Mouse (Mus musculus): Measurements from ENCODE around the gene Samd3. TPM values are rescaled to one million over a fixed set of nuclear protein-coding genes. Genes with fewer than 3 reads are reported as not detected.

Gene Samd3
- 0.14 TPM in 1 of 2 replicates, not detected in the other for polyA plus RNA-seq (2015; fragmentation: Nextera tagmentation; extraction: Ambion mirVana)

DNA sequence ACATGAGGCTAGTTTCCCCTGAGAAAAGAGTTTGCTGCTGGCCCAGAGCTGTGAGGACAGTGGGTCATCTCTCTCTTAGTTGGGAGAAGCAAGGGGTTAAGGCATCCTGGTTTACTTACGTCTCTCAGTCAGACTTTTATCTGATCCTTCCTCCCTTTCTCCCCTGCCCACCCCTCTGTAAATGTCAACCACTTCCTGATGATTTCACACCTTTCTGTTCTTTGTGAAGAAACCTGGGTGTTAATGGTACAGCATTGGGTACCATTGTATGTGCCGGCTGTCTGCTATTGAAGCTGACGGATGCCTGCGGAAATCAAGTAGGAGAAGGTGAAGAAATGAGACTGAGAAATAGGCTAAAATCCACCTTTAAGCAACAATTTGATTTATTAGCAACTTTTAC lies at the start of gene Samd3:
Samd3 (plus strand) TSS at position 220 of the 400 bp plus-strand sequence.
- H3K9me3 ChIP-seq (ENCODE audit: low read length) = no peaks in the 10 kb centered on the region
- no peaks in the 10 kb centered on the region for H3K27me3 ChIP-seq (ENCODE audit: insufficient read depth, low read length)
- no peak within 1 kb of the TSS for H3K27ac ChIP-seq (ENCODE audit: low read depth)
- H3K4me2 ChIP-seq (ENCODE audit: low read depth, low read length) = no peak within 1 kb of the TSS
- H3K4me1 ChIP-seq (ENCODE audit: insufficient read depth) = no peaks in the 10 kb centered on the region
- ATAC-seq = no peak
- TF ChIP-seq CTCF (IDR thresholded peaks at IDR 0.05; ENCODE audit: low read depth) (no peak), EP300 (IDR thresholded peaks at IDR 0.05; ENCODE audit: low read depth) (no peak)
- no peaks in the 10 kb centered on the region for H3K36me3 ChIP-seq (replicated peaks; ENCODE audit: insufficient read depth, low read length)
- 42% methylated on average over 4 of the region's 4 CpGs for WGBS (ENCODE audit: insufficient replicate concordance)
- no peak for DNase-seq
- H3K4me3 ChIP-seq (ENCODE audit: low read depth, low read length) = no peak within 1 kb of the TSS
- H3K9ac ChIP-seq (replicated peaks) = no peak within 1 kb of the TSS

DNA sequence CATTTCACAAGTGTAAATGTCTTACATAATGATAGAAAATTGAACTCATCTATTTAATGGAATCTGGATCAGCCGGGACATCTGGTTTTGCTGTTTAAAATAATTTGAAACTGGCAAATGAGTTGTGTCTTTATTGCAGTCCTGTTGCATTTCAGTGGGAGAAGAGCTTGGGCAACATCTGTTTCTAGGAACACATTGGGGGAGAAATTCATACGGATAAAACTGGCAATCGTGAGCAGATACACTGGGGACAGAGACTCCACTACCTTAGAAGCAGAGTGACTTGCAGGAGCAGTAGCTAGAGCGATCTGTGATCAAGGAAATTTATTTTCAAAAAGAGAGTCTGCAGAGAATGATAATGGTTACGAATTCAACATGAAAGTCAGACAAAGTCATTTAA lies 44.2 kb upstream of the Samd3 start:
- H3K4me3 ChIP-seq (ENCODE audit: low read depth, low read length) = no peak overlapping the region
- no peaks in the 10 kb centered on the region for H3K27me3 ChIP-seq (ENCODE audit: insufficient read depth, low read length)
- H3K9me3 ChIP-seq (ENCODE audit: low read length) = no peaks in the 10 kb centered on the region
- DNase-seq = no peak
- H3K27ac ChIP-seq (ENCODE audit: low read depth) = no peak overlapping the region
- WGBS (ENCODE audit: insufficient replicate concordance) = 71% methylated on average over 5 of the region's 5 CpGs
- H3K4me1 ChIP-seq (ENCODE audit: insufficient read depth) = no peaks in the 10 kb centered on the region
- no peaks in the 10 kb centered on the region for H3K36me3 ChIP-seq (replicated peaks; ENCODE audit: insufficient read depth, low read length)
- no peak overlapping the region for H3K4me2 ChIP-seq (ENCODE audit: low read depth, low read length)
- ATAC-seq = no peak
- TF ChIP-seq EP300 (IDR thresholded peaks at IDR 0.05; ENCODE audit: low read depth) = no peak
- no peak for TF ChIP-seq CTCF (IDR thresholded peaks at IDR 0.05; ENCODE audit: low read depth)
- H3K9ac ChIP-seq (replicated peaks) = no peak overlapping the region

DNA sequence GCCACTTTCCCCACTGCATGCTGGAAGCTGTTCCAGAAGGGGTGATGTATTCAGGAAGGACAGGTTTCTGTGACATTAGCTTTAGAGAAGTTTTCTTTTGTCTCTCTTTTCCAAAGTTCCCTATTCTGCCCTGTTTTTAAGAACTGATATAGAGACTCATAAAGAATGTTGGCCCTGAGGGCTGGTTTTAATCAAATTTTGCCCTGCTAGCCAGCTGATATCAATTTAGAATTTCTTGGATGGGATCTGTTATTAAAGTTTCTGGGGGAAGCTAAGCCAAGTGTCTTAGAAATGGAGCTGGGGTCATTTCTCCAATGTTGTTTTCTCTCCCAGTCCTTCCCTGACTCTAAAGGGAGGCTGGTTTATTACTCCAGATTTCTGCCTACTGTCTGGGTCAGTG lies 38.7 kb upstream of the Samd3 start:
- no peaks in the 10 kb centered on the region for H3K4me1 ChIP-seq (ENCODE audit: insufficient read depth)
- H3K4me3 ChIP-seq (ENCODE audit: low read depth, low read length) = no peak overlapping the region
- no peak overlapping the region for H3K9ac ChIP-seq (replicated peaks)
- no peaks in the 10 kb centered on the region for H3K9me3 ChIP-seq (ENCODE audit: low read length)
- H3K27me3 ChIP-seq (ENCODE audit: insufficient read depth, low read length) = no peaks in the 10 kb centered on the region
- no peak for DNase-seq
- ATAC-seq = no peak
- no peak for TF ChIP-seq EP300 (IDR thresholded peaks at IDR 0.05; ENCODE audit: low read depth)
- TF ChIP-seq CTCF (IDR thresholded peaks at IDR 0.05; ENCODE audit: low read depth) = no peak
- no peak overlapping the region for H3K27ac ChIP-seq (ENCODE audit: low read depth)
- H3K4me2 ChIP-seq (ENCODE audit: low read depth, low read length) = no peak overlapping the region
- H3K36me3 ChIP-seq (replicated peaks; ENCODE audit: insufficient read depth, low read length) = no peaks in the 10 kb centered on the region

DNA sequence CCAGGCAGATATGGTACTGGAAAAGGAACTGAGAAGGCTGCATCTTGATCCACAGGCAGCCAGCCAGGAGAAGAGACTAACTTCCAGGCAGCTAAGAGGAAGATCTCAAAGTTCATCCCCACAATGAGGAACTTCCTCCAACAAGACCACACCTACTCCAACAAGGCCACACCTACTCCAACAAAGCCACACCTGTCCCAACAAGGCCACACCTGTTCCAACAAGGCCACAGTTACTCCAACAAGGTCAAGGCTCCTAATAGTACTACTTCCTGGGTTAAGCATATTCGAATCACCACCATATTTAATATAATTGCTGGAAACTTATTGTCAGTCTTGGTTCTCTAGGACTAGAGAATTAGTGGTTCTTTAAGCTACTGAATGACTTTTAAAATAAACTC lies 34.6 kb upstream of the Samd3 start:
- H3K27ac ChIP-seq (ENCODE audit: low read depth) = no peak overlapping the region
- no peak overlapping the region for H3K9ac ChIP-seq (replicated peaks)
- H3K4me1 ChIP-seq (ENCODE audit: insufficient read depth) = no peaks in the 10 kb centered on the region
- H3K27me3 ChIP-seq (ENCODE audit: insufficient read depth, low read length) = no peaks in the 10 kb centered on the region
- DNase-seq (no peak), ATAC-seq (no peak)
- H3K9me3 ChIP-seq (ENCODE audit: low read length) = no peaks in the 10 kb centered on the region
- no peak for TF ChIP-seq EP300 (IDR thresholded peaks at IDR 0.05; ENCODE audit: low read depth)
- no peak for TF ChIP-seq CTCF (IDR thresholded peaks at IDR 0.05; ENCODE audit: low read depth)
- no peak overlapping the region for H3K4me3 ChIP-seq (ENCODE audit: low read depth, low read length)
- 58% methylated on average over 1 of the region's 1 CpGs for WGBS (ENCODE audit: insufficient replicate concordance)
- no peak overlapping the region for H3K4me2 ChIP-seq (ENCODE audit: low read depth, low read length)
- no peaks in the 10 kb centered on the region for H3K36me3 ChIP-seq (replicated peaks; ENCODE audit: insufficient read depth, low read length)

DNA sequence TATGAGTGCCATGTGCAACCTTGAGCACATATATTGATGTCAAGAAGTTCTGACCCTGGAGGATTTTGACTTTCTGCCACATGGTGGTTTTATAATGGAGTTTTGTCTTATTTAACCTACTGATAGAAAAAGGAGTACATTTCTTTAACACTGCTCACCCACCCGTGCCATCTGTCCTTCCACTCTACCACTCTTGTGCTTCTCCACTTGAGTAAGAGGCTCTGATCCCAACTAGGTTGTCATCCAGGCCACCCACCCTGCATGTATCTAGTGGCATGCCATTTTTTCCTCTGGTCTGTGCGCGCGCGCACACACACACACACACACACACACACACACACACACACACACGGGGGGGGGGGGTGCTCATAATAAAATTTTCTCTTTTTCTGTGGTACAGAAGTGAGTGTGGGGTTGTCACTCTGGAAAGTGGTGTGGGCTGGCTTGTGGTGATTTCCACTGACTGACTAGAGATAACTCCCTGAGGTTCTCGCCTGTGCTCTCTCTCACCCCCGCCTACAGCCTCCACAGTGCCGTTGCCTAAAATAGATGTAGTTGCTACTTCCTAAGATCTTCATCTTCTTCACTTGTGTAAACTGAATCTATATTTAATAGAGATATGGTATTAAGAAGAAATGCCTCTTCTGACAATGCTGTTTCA lies 26.7 kb upstream of the Samd3 start:
- ATAC-seq = no peak
- WGBS (ENCODE audit: insufficient replicate concordance) = 82% methylated on average over 9 of the region's 9 CpGs
- TF ChIP-seq EP300 (IDR thresholded peaks at IDR 0.05; ENCODE audit: low read depth) (no peak), CTCF (IDR thresholded peaks at IDR 0.05; ENCODE audit: low read depth) (no peak)

DNA sequence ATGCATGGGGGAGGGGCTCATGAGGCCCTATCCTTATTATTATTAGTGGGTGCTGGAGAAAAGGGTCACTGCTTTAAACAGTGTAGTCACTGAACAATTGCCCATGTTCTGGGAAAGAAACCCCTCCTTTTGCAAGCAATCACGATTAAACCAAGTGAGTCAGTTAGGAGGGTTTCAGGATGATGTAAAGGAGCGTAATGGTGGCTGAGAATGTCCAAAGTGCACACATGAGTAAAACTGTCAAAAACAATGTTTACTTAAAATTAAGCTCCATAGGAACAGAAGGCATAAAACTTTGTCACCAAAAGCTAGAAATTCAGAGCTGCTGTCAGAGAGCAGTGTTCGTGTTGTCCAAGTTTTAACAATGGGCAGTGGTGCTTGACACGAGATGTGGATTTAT lies 8.8 kb upstream of the Samd3 start:
- DNase-seq = no peak
- Histone ChIP-seq H3K4me1 (ENCODE audit: insufficient read depth) (no peaks in the 10 kb centered on the region), H3K4me2 (ENCODE audit: low read depth, low read length) (no peak overlapping the region), H3K27ac (ENCODE audit: low read depth) (no peak overlapping the region), H3K9ac (replicated peaks) (no peak overlapping the region), H3K9me3 (ENCODE audit: low read length) (no peaks in the 10 kb centered on the region), H3K4me3 (ENCODE audit: low read depth, low read length) (no peak overlapping the region), H3K27me3 (ENCODE audit: insufficient read depth, low read length) (no peaks in the 10 kb centered on the region), H3K36me3 (replicated peaks; ENCODE audit: insufficient read depth, low read length) (no peaks in the 10 kb centered on the region)
- no peak for ATAC-seq
- 74% methylated on average over 4 of the region's 4 CpGs for WGBS (ENCODE audit: insufficient replicate concordance)
- TF ChIP-seq EP300 (IDR thresholded peaks at IDR 0.05; ENCODE audit: low read depth) (no peak), CTCF (IDR thresholded peaks at IDR 0.05; ENCODE audit: low read depth) (no peak)

More for the DNA sequence above, 26.7 kb upstream of the Samd3 start:
- Histone ChIP-seq H3K4me3 (ENCODE audit: low read depth, low read length) (no peak overlapping the region), H3K27ac (ENCODE audit: low read depth) (no peak overlapping the region), H3K27me3 (ENCODE audit: insufficient read depth, low read length) (no peaks in the 10 kb centered on the region), H3K9ac (replicated peaks) (no peak overlapping the region), H3K36me3 (replicated peaks; ENCODE audit: insufficient read depth, low read length) (no peaks in the 10 kb centered on the region), H3K4me1 (ENCODE audit: insufficient read depth) (no peaks in the 10 kb centered on the region), H3K4me2 (ENCODE audit: low read depth, low read length) (no peak overlapping the region), H3K9me3 (ENCODE audit: low read length) (no peaks in the 10 kb centered on the region)
- DNase-seq = no peak
